Mouse (Mus musculus): ENCODE measurements at regions not wholly inside any gene's neighbourhood (a gene's known extent, or its start where the extent isn't known, plus 50 kb on each side); places are given as distances from the start of the nearest gene placed in this dataset.
A peak's percentile ranks its signal among the peaks of the same experiment; 100 is the strongest.

- DNase-seq, result no peak
These were observed 95.3 kb upstream of the Trpm1 start for GRCm38 (mm10) chr7:64058282-64058872.

DNA sequence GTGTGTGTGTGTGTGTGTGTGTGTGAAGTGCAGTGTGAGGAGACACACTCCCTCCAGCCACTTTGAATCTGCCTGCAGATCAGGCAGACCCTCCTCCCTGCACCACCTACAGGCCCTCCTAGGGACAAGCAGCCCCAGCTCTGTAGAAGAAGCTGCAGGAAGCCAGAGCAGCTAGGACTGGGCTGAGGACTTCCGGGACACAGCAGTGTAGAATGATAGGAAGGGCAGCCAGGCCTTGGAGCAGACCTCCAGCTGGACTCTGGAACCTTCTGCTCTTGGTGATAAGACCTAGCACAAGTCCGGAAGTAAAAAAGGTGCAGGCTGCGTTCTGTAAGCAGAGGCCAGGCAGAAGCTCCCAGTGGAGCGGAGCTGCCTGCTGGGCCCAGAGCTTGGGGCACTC lies 95.8 kb upstream of the Trpm1 start:
- DNase-seq, result no peak

GRCm38 (mm10) chr7:64056498-64056897 lies 97.1 kb upstream of the Trpm1 start:
- no peak for DNase-seq

GRCm38 (mm10) chr7:64054996-64055395 lies 98.6 kb upstream of the Trpm1 start:
- no peak for DNase-seq

GRCm38 (mm10) chr7:64053766-64054165 lies 99.9 kb upstream of the Trpm1 start:
- no peak for DNase-seq

GRCm38 (mm10) chr7:64052400-64052799 lies 101.2 kb upstream of the Trpm1 start:
- peak; percentile 54 for DNase-seq

DNA sequence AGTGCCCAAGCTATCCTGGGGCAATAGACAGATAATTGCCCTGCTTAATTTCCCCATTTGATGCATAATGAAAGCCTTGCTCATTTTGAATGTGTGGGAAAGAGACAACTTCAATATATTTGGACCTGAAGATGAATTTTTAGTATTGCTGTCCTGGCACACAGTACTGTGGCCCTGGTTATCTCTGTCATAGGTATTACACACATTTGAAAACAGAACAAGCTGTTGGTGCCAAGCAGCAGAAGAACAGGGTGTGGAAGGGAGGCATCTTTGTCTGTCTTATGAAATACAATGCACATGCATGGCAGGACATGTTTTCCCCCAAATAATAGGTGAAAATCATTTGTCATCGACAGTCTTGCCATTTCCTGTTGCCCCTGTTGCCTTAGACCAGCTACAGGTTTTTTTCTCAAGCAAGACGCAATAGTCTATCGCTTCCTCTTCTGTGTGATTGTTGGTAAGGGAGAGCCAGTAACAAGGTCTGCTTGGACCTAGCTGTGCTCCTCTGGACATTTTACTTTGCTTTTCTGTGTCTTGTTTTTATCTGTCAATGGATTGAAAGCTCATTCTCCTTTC lies 102.7 kb upstream of the Trpm1 start:
- no peak for DNase-seq

DNA sequence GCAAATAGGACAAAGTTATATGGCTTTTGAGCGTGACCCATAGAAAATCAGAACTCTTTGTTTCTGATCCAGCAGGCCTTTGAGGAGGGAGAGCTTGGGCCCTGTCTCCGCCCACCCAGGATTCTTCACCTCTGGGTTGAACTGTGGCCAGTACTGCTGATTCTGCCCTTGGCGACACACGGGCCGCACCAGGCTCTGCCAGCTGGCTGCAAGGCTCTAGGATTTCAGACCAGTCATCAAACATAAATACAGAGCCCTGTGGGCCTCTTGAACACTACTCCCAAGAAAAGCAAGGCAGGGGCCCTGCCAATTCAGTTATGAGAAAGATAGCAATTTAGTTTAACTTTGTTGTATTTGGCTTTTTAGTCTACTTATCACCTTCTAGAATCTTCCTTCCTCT lies 103.4 kb upstream of the Trpm1 start:
- DNase-seq, result no peak

DNA sequence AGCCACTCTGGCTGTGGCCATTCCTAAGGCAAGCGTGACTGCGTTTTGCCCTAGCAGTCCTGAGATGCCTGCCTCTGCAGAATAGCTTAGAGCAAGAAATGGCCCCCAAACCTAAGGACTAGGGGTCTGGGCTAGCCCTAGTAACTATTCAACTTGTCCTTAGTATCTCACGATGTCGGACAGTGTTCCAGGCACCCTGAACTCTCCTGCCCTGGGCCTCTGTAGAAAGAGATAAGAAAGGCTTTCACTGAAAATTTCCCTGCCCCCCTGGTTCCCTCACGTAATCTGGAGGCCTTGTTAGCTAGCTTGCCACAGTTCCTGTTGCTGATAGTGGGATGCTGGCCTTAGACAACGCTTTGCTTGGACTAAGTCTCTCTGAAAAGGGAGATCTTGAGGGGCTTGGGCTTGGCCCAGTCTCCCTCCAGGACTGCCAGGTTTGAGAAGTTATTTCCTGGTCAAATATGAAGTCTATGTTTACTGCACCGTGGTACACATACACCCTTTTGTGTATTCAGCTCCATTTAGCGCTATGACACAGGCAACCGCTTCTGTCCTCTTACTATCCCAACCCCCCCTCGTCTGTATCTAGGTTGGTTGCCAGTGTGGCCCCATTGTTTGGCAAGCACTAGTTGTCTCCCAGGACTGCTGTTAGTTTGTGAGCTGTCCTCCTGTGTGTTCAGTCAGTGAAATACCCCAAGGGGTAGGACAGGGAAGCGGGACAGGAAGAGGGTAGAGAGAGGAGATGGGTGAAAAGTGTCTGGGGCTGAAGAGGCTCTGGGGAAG lies 104.3 kb upstream of the Trpm1 start:
- no peak for DNase-seq

DNA sequence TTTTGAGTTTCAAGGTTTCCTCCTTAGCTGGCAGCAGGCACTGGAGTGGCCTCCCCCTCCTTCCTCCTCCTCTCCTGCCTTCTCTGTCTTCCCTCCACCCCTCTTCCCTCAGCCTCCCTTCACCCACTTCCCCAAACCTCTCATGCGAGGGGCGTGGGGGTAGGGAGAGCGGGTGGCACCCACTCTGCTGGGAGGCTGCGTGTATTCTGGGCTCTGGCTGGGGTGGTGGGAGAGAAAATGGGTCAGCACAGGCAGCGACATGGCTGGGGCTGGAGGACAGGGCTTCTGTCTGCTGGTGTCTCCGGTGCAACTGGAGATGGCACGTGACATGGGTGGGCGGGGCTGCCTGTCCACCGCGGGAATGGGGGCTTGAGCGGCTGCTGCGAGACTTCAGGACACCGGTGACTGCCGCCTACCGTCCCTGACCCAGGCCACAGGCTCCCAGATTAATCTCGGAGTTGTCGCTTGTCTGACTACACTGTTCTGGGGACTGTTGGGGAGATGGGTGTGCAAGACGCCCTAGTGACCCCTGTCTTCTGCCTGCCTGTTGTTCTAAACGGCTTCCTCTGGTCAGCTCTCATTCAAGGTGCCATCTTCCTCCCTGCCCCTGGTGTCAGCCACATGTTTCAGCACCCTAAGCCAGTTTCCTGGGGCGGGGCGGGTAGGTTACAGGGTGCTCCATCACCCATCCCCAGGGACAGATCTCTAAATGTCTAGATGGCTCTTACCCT lies 105.0 kb upstream of the Trpm1 start:
- DNase-seq, result peak; percentile 61

DNA sequence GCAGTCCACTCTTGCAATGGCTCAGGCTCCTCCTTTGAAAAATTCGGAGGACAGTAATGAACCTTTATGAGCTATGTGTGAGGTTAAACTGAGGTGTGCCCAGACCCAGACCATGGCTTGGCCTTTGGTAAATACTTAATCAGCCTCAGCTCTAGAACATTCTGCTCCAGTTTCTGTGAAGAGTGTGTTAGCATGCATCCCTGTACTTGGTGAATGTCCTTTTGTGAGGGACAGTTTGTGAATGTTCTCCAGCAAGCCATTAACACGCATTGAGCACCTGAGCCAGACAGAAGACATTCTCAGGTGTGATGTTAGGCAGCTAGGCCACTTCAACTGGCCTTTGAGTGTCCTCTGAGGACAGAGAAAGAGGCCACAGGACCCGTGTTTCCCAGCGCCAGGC lies 105.8 kb upstream of the Trpm1 start:
- DNase-seq, result no peak

DNA sequence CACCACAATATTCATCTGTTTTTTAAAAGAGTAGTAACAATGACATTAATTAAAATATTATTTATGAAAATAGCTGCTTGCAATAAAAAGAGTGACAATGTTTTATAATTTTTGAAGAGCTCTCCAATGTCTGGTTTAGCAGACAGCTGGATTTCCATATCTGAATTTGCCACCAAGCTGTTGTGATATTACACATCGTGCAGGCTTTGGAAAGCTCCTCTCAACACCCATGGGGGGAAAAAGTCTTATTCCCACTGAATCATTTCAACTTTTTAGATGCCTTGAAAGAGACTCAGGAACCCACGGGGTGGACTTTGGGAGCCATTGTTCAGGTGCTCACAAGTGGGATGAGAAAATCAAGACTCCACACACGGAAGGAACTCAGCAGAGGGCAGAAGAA lies 106.6 kb upstream of the Klf13 start:
- no peak for DNase-seq

- DNase-seq, result no peak
These were observed 104.3 kb upstream of the Klf13 start for GRCm38 (mm10) chr7:64042978-64043377.

DNA sequence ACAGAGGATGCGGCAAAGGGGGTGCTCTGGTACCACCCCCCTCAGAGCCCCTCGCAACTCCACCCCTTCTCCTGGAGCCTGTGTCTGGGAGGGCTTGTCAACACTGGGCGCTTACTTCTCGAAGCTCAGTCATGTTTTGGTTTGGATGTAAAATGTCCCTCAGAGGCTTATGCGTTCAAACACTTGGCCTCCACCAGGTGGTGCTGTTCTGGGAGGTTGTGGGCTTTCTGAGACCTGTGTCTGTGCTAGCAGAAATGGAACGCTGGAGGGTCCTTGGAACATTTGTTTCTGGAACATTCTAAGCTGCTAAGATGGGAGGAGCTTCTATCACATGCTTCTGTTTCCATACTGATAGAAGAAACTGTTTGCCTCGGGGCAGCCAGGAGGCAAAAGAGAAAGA lies 102.6 kb upstream of the Klf13 start:
- no peak for DNase-seq

DNA sequence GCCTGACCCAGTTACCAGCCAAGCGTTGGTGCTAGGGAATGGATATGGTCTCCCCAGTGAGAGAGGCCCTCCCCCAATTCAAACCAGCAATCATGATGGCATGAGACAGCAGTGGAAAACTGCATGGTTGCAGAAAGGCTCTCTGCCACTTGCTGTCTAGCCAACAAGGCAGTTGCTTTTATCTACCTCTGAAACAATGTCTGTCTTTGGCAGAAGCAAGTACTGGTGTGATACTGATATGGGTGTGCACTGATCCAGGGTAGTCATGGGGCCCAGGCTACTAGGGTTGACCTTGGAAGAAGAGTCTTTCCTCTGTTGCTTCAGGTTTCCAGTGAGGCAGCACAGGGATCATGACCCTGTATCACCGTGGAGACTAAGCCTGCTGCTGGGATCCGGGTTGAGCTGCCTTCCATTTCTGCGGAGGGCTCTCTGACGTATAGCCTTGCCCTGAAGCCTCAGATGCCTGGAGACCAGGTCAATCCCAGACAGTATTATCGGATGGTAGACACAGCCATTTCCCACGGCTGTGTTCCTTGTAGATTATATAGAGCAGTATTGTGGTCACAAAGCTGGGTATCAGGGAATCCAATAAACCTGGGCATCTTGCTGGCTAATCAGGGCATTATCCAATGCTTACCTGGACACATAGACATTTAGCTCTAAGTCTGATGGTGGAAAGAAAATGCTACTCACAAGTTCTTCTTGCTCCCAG lies 101.5 kb upstream of the Klf13 start:
- DNase-seq, result no peak

GRCm38 (mm10) chr7:64037701-64038231 lies 99.1 kb upstream of the Klf13 start:
- DNase-seq, result no peak

GRCm38 (mm10) chr7:64036154-64036553 lies 97.4 kb upstream of the Klf13 start:
- no peak for DNase-seq

- DNase-seq, result no peak
These were observed 96.4 kb upstream of the Klf13 start for GRCm38 (mm10) chr7:64035025-64035606.

DNA sequence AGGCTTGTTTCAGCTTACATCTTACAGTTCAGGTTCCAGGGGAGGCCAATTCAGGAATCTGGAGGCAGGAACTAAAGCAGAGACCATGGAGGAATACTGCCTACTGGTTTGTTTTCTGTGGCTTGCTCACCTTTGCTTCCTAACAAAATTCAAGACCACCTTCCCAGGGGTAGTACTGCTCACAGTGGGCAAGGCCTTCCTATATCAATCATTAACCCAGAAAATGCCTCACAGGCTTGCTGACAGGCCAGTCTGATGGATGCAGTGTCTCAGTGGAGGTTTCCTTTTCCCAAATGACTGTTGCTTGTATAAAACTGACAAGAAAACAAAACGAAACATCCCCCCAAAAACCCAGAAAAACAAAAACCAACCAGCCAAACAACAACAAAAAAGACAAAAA lies 95.8 kb upstream of the Klf13 start:
- DNase-seq, result no peak

GRCm38 (mm10) chr7:64033388-64033787 lies 94.7 kb upstream of the Klf13 start:
- DNase-seq, result no peak

- DNase-seq, result peak; percentile 72
These were observed 94.2 kb upstream of the Klf13 start for GRCm38 (mm10) chr7:64032921-64033354.

DNA sequence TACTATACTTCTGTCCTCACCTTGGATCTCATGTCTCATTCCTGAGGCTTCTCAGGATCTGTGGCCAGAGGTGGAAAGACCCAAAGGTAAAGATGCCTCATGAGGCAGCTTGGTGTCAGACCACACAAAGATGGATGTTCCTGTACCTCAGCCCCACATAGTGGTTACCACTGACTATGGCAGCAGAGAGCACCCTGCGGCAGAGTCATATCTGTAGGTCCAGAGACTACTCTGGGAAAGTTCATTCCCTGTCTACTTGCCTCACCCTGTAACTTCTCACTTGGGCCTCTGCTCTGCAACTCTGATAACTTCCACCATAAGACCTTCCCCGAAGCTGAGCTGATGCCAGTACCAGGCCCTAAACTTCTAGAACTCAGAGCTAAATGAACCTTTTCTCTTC lies 91.9 kb upstream of the Klf13 start:
- no peak for DNase-seq

Measured in right cerebral cortex, postnatal 14 days (tissue).